Mouse (Mus musculus): ENCODE results near the gene G2e3. TPM values are rescaled to one million over a fixed set of nuclear protein-coding genes. Genes with fewer than 3 reads are reported as not detected.

Gene G2e3
- polyA plus RNA-seq, 1 experiment from 2014 or later = 16.5 TPM

GRCm38 (mm10) chr12:51368504-51368903 is 20.6 kb downstream of the G2e3 start:
- Histone ChIP-seq H3K4me2 (ENCODE audit: low read depth, low read length) (no peak overlapping the region), H3K4me1 (ENCODE audit: control insufficient read depth, insufficient read depth, low read length) (no peaks in the 10 kb centered on the region), H3K27me3 (ENCODE audit: control insufficient read depth, insufficient read depth, low read length) (no peaks in the 10 kb centered on the region), H3K9ac (replicated peaks; ENCODE audit: low read depth, low read length) (no peak overlapping the region), H3K9me3 (ENCODE audit: control insufficient read depth, low read length) (no peaks in the 10 kb centered on the region), H3K36me3 (ENCODE audit: control insufficient read depth, insufficient read depth, low read length) (peaks cover 42% of the 10 kb centered on the region), H3K4me3 (ENCODE audit: low read depth, low read length) (no peak overlapping the region), H3K27ac (ENCODE audit: low read depth, low read length) (no peak overlapping the region)
- ATAC-seq (ENCODE audit: low read depth) = no peak
- 96% methylated on average over 3 of the region's 3 CpGs for WGBS

GRCm38 (mm10) chr12:51377003-51377887 is 29.4 kb downstream of the G2e3 start, which contains the start of gene Scfd1:
Gene Scfd1, plus strand, starts transcription at chr12:51377510.
- Histone ChIP-seq H3K4me2 (ENCODE audit: low read depth, low read length) (peak within 1 kb of the TSS; percentile 61), H3K4me1 (ENCODE audit: control insufficient read depth, insufficient read depth, low read length) (0 out of 2 replicates have a peak, but pooled peaks cover 2% of the 10 kb centered on the region), H3K9ac (replicated peaks; ENCODE audit: low read depth, low read length) (peak within 1 kb of the TSS; percentile 84), H3K9me3 (ENCODE audit: control insufficient read depth, low read length) (no peaks in the 10 kb centered on the region), H3K27ac (ENCODE audit: low read depth, low read length) (peak within 1 kb of the TSS; percentile 79), H3K4me3 (ENCODE audit: low read depth, low read length) (peak within 1 kb of the TSS; percentile 83), H3K36me3 (ENCODE audit: control insufficient read depth, insufficient read depth, low read length) (peaks cover 14% of the 10 kb centered on the region; the same call in 1 of the 2 replicates), H3K27me3 (ENCODE audit: control insufficient read depth, insufficient read depth, low read length) (no peaks in the 10 kb centered on the region)
- peak; percentile 100 for ATAC-seq (ENCODE audit: low read depth)
- under 1% methylated on average over 34 of the region's 34 CpGs for whole genome bisulfite sequencing

- no peak for ATAC-seq (ENCODE audit: low read depth)
- H3K27me3 ChIP-seq (ENCODE audit: control insufficient read depth, insufficient read depth, low read length) = no peaks in the 10 kb centered on the region
- H3K36me3 ChIP-seq (ENCODE audit: control insufficient read depth, insufficient read depth, low read length) = peaks cover 8% of the 10 kb centered on the region; the same call in 1 of the 2 replicates
- H3K9ac ChIP-seq (replicated peaks; ENCODE audit: low read depth, low read length) = peak overlapping the region; percentile 84
- H3K27ac ChIP-seq (ENCODE audit: low read depth, low read length) = peak overlapping the region; percentile 79
- peak overlapping the region; percentile 61 for H3K4me2 ChIP-seq (ENCODE audit: low read depth, low read length)
- peak overlapping the region; percentile 83 for H3K4me3 ChIP-seq (ENCODE audit: low read depth, low read length)
- 22% methylated on average over 6 of the region's 6 CpGs for WGBS
- H3K4me1 ChIP-seq (ENCODE audit: control insufficient read depth, insufficient read depth, low read length) = 0 out of 2 replicates have a peak, but pooled peaks cover 2% of the 10 kb centered on the region
- H3K9me3 ChIP-seq (ENCODE audit: control insufficient read depth, low read length) = no peaks in the 10 kb centered on the region
Observed at GRCm38 (mm10) chr12:51377888-51378190, 30.0 kb downstream of the G2e3 start.

GRCm38 (mm10) chr12:51399871-51400270 is 52.0 kb downstream of the G2e3 start:
- Histone ChIP-seq H3K4me3 (ENCODE audit: low read depth, low read length) (no peak overlapping the region), H3K27ac (ENCODE audit: low read depth, low read length) (no peak overlapping the region), H3K9me3 (ENCODE audit: control insufficient read depth, low read length) (no peaks in the 10 kb centered on the region), H3K4me1 (ENCODE audit: control insufficient read depth, insufficient read depth, low read length) (no peaks in the 10 kb centered on the region), H3K4me2 (ENCODE audit: low read depth, low read length) (no peak overlapping the region), H3K27me3 (ENCODE audit: control insufficient read depth, insufficient read depth, low read length) (no peaks in the 10 kb centered on the region), H3K36me3 (ENCODE audit: control insufficient read depth, insufficient read depth, low read length) (peaks cover 32% of the 10 kb centered on the region), H3K9ac (replicated peaks; ENCODE audit: low read depth, low read length) (no peak overlapping the region)
- 92% methylated on average over 6 of the region's 6 CpGs for WGBS
- no peak for ATAC-seq (ENCODE audit: low read depth)

- Histone ChIP-seq H3K4me2 (ENCODE audit: low read depth, low read length) (no peak overlapping the region), H3K4me1 (ENCODE audit: control insufficient read depth, insufficient read depth, low read length) (no peaks in the 10 kb centered on the region), H3K9me3 (ENCODE audit: control insufficient read depth, low read length) (no peaks in the 10 kb centered on the region), H3K9ac (replicated peaks; ENCODE audit: low read depth, low read length) (no peak overlapping the region), H3K27ac (ENCODE audit: low read depth, low read length) (no peak overlapping the region), H3K4me3 (ENCODE audit: low read depth, low read length) (no peak overlapping the region), H3K27me3 (ENCODE audit: control insufficient read depth, insufficient read depth, low read length) (no peaks in the 10 kb centered on the region), H3K36me3 (ENCODE audit: control insufficient read depth, insufficient read depth, low read length) (peaks cover 16% of the 10 kb centered on the region; the same call in 1 of the 2 replicates)
- ATAC-seq (ENCODE audit: low read depth) = peak; percentile 66; the same call in 1 of the 2 replicates
- 75% methylated on average over 5 of the region's 5 CpGs for WGBS
Observed at GRCm38 (mm10) chr12:51402060-51402698, 54.3 kb downstream of the G2e3 start.

GRCm38 (mm10) chr12:51403987-51404586 is 56.2 kb downstream of the G2e3 start:
- Histone ChIP-seq H3K9ac (replicated peaks; ENCODE audit: low read depth, low read length) (no peak overlapping the region), H3K9me3 (ENCODE audit: control insufficient read depth, low read length) (no peaks in the 10 kb centered on the region), H3K4me3 (ENCODE audit: low read depth, low read length) (no peak overlapping the region), H3K4me1 (ENCODE audit: control insufficient read depth, insufficient read depth, low read length) (no peaks in the 10 kb centered on the region), H3K27me3 (ENCODE audit: control insufficient read depth, insufficient read depth, low read length) (no peaks in the 10 kb centered on the region), H3K4me2 (ENCODE audit: low read depth, low read length) (no peak overlapping the region), H3K36me3 (ENCODE audit: control insufficient read depth, insufficient read depth, low read length) (peaks cover 12% of the 10 kb centered on the region; the same call in 1 of the 2 replicates), H3K27ac (ENCODE audit: low read depth, low read length) (no peak overlapping the region)
- no peak; the same call in 1 of the 2 replicates for ATAC-seq (ENCODE audit: low read depth)
- 61% methylated on average over 4 of the region's 4 CpGs for WGBS

GRCm38 (mm10) chr12:51411362-51411761 is 63.5 kb downstream of the G2e3 start:
- Histone ChIP-seq H3K27ac (ENCODE audit: low read depth, low read length) (no peak overlapping the region), H3K27me3 (ENCODE audit: control insufficient read depth, insufficient read depth, low read length) (no peaks in the 10 kb centered on the region), H3K4me2 (ENCODE audit: low read depth, low read length) (no peak overlapping the region), H3K4me1 (ENCODE audit: control insufficient read depth, insufficient read depth, low read length) (no peaks in the 10 kb centered on the region), H3K36me3 (ENCODE audit: control insufficient read depth, insufficient read depth, low read length) (peaks cover 28% of the 10 kb centered on the region), H3K9me3 (ENCODE audit: control insufficient read depth, low read length) (no peaks in the 10 kb centered on the region), H3K9ac (replicated peaks; ENCODE audit: low read depth, low read length) (no peak overlapping the region), H3K4me3 (ENCODE audit: low read depth, low read length) (no peak overlapping the region)
- WGBS = 91% methylated on average over 4 of the region's 4 CpGs
- ATAC-seq (ENCODE audit: low read depth) = no peak
